Mouse (Mus musculus) E14TG2a.4 (cell line): Measurements from ENCODE around the gene Wdr5.
A peak's percentile ranks its signal among the peaks of the same experiment; 100 is the strongest.
"Not testable (repeated sequence)": the region's sequence is repeated elsewhere in the genome, so short reads cannot be mapped to it uniquely, and the experiment has no call there.

Source experiments
- H3K27me3 ChIP-seq: 2 replicates; pipeline ENCODE4 v1.6.1; 2014; ENCODE audit warnings: low read length, control low read depth; ENCODE audit not compliant: insufficient read depth
- H3K36me3 ChIP-seq: 2 replicates; pipeline ENCODE4 v1.6.1; 2014; ENCODE audit warnings: low read length, control low read depth; ENCODE audit not compliant: insufficient read depth
- H3K4me1 ChIP-seq: replicated peaks from 2 replicates; pipeline ENCODE4 v1.6.1; 2014; ENCODE audit warnings: low read depth, low read length, control low read depth
- H3K4me3 ChIP-seq: replicated peaks from 2 replicates; pipeline ENCODE4 v1.5.1; 2014; ENCODE audit warnings: mild to moderate bottlenecking, low read length
- H3K9me3 ChIP-seq: 2 replicates; pipeline ENCODE4 v1.6.1; 2014; ENCODE audit warnings: low read length, control low read depth
- CTCF ChIP-seq: conservative IDR thresholded peaks from 2 replicates; pipeline ENCODE4 v1.5.1; 2014; ENCODE audit warnings: low read length
- NANOG ChIP-seq: IDR thresholded peaks from 2 replicates; pipeline ENCODE4 v1.6.1; 2014; ENCODE audit warnings: borderline replicate concordance, low read length, mixed read lengths
- POU5F1 ChIP-seq: IDR thresholded peaks from 2 replicates; pipeline ENCODE4 v1.6.1; 2014; ENCODE audit warnings: low read length, borderline replicate concordance

The Wdr5 gene

DNA sequence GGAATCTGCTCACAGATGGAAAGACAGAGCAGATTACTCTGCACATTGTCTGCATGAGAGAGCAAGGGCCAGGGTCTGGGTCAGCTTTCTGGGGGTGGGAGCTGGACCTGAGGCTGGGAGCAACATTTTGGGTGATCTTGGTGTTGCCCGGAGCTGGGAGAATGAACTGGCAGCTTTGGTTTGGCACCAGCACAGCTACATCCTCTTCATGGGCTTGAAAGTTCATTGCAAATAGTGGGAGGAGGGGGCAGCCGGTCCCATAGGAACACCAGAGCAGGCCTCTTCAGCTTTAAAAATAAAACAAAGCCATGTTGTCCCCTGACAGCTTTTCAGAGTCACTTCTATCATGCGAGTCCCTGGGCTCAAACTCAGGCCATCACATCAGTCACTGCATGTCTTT is 26.3 kb downstream of the Wdr5 start:
- Histone ChIP-seq H3K4me1 (peaks cover 65% of the 10 kb centered on the region), H3K27me3 (no peaks in the 10 kb centered on the region), H3K36me3 (peaks cover 44% of the 10 kb centered on the region), H3K4me3 (peak overlapping the region; percentile 78), H3K9me3 (peaks cover 3% of the 10 kb centered on the region)
- TF ChIP-seq NANOG (no peak), POU5F1 (no peak), CTCF (no peak)

DNA sequence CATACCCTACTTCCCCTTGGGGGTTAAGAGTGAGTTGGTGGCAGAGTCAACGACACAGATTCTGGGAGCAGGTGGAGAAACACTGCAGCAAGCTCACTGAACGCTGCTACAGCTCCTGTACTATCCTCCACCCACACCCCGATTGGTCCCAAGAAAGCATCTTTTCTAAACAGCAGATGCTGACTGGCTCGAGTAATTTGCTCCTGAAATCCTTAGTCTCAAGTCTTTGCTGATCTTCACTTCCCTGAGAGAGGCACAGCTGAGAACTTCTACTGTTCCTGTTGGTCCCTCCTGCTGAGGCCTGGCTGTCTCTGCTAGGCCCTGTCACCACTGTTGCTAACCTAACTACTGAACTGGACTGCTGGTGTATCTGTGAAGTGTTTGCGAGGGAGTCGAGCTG is 29.7 kb downstream of the Wdr5 start:
- Histone ChIP-seq H3K27me3 (no peaks in the 10 kb centered on the region), H3K36me3 (peaks cover 41% of the 10 kb centered on the region), H3K4me1 (peaks cover 54% of the 10 kb centered on the region), H3K9me3 (peaks cover 32% of the 10 kb centered on the region), H3K4me3 (peak overlapping the region; percentile 33; the same call in 1 of the 2 replicates)
- TF ChIP-seq POU5F1, result no peak
- TF ChIP-seq NANOG, result no peak
- no peak for TF ChIP-seq CTCF

GRCm38 (mm10) chr2:27545517-27545916 is 30.6 kb downstream of the Wdr5 start:
- Histone ChIP-seq H3K9me3 (peaks cover 32% of the 10 kb centered on the region), H3K36me3 (peaks cover 41% of the 10 kb centered on the region), H3K4me1 (peaks cover 51% of the 10 kb centered on the region)
- H3K27me3 ChIP-seq, H3K4me3 ChIP-seq: not testable (repeated sequence)

- TF ChIP-seq NANOG (peak; percentile 19; the same call in 1 of the 2 replicates), POU5F1 (0 out of 2 replicates have a peak, but pooled peaks have one; percentile 42)
- Histone ChIP-seq H3K9me3 (peaks cover 32% of the 10 kb centered on the region), H3K4me1 (peaks cover 46% of the 10 kb centered on the region), H3K36me3 (peaks cover 41% of the 10 kb centered on the region)
- not testable (repeated sequence) for H3K4me3 ChIP-seq, H3K27me3 ChIP-seq
Measured at GRCm38 (mm10) chr2:27546041-27546440, 31.1 kb downstream of the Wdr5 start.

GRCm38 (mm10) chr2:27547326-27547725 is 32.4 kb downstream of the Wdr5 start:
- peaks cover 32% of the 10 kb centered on the region for H3K9me3 ChIP-seq
- H3K27me3 ChIP-seq, result no peaks in the 10 kb centered on the region
- no peak overlapping the region for H3K4me3 ChIP-seq
- no peak for TF ChIP-seq POU5F1
- TF ChIP-seq NANOG, result no peak
- no peak for TF ChIP-seq CTCF
- H3K36me3 ChIP-seq, result peaks cover 36% of the 10 kb centered on the region
- H3K4me1 ChIP-seq, result peaks cover 36% of the 10 kb centered on the region

DNA sequence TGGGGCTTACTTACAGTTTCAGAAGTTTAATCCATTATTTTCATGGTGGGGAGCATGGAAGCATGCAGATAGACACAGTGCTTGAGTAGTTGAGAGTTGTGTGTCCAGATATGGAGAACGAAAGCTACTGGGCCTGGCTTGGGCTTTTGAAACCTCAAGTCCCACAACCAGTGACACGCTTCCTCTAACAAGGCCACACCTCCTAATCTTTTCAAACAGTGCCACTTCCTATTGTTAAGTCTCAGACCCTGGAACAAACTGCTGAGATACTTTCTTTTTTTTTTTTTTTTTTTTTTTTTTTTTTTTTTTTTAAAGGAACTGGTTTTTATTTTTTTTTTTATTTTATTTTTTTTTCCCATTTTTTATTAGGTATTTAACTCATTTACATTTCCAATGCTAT is 33.0 kb downstream of the Wdr5 start:
- Histone ChIP-seq H3K36me3 (peaks cover 31% of the 10 kb centered on the region), H3K4me1 (peaks cover 34% of the 10 kb centered on the region), H3K27me3 (no peaks in the 10 kb centered on the region), H3K9me3 (peaks cover 32% of the 10 kb centered on the region), H3K4me3 (no peak overlapping the region)
- TF ChIP-seq POU5F1, result no peak
- no peak for TF ChIP-seq CTCF
- no peak for TF ChIP-seq NANOG

GRCm38 (mm10) chr2:27548664-27549369 is 33.9 kb downstream of the Wdr5 start:
- peaks cover 32% of the 10 kb centered on the region for H3K4me1 ChIP-seq
- no peak for TF ChIP-seq POU5F1
- no peak for TF ChIP-seq NANOG
- no peak for TF ChIP-seq CTCF
- no peak overlapping the region for H3K4me3 ChIP-seq
- H3K27me3 ChIP-seq, result no peaks in the 10 kb centered on the region
- H3K36me3 ChIP-seq, result peaks cover 23% of the 10 kb centered on the region
- H3K9me3 ChIP-seq, result peaks cover 32% of the 10 kb centered on the region

DNA sequence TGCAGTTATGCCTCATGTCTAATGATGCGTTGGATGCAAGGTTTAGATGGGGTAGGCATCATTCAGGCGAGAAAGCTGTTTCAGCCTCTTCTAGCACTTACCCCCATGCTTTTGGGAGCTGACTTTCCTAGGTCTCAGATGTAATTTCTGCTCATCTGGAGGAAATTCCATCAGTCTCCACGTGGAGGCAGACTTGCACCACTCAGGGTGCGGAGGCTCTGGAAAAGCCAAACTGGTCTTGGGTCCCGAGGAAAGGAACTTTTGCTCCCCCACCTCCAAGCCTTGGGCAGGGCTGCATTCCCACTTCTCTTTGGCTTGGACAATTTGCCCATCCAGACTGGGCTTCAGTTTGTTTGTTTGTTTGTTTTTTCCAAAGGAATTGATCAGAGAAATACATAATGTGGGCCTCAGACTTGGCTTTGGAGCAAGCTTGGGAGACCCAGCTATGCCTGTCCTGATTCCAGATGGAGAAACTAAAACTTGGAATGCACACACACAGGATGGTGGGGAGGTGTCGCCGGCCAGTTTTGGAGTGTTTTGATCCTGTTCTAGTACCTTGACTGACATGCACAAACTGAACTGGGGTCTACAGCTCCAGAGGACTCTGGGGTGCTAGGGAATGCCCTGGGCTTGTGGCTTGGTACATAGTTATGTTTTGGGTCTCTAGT is 37.8 kb downstream of the Wdr5 start:
- no peak for TF ChIP-seq POU5F1
- peak; percentile 98 for TF ChIP-seq CTCF
- TF ChIP-seq NANOG, result no peak
- Histone ChIP-seq H3K4me1 (peaks cover 17% of the 10 kb centered on the region), H3K36me3 (peaks cover 5% of the 10 kb centered on the region), H3K4me3 (no peak overlapping the region), H3K27me3 (no peaks in the 10 kb centered on the region), H3K9me3 (peaks cover 13% of the 10 kb centered on the region)

GRCm38 (mm10) chr2:27554308-27554707 is 39.4 kb downstream of the Wdr5 start:
- H3K4me3 ChIP-seq, result no peak overlapping the region
- TF ChIP-seq CTCF (no peak), POU5F1 (no peak), NANOG (no peak)

More at GRCm38 (mm10) chr2:27554308-27554707, 39.4 kb downstream of the Wdr5 start:
- Histone ChIP-seq H3K9me3 (peaks cover under 1% of the 10 kb centered on the region; the same call in 1 of the 2 replicates), H3K27me3 (no peaks in the 10 kb centered on the region), H3K36me3 (no peaks in the 10 kb centered on the region; the same call in 1 of the 2 replicates), H3K4me1 (peaks cover 17% of the 10 kb centered on the region)
